Mouse (Mus musculus): Measurements from ENCODE around the gene Map3k9.

GRCm38 (mm10) chr12:81687873-81688272 lies 93.1 kb downstream of the Map3k9 start:
- no peak for TF ChIP-seq CTCF (IDR thresholded peaks at IDR 0.05; ENCODE audit: low read depth, low read length)
- TF ChIP-seq POLR2A (IDR thresholded peaks at IDR 0.05; ENCODE audit: extremely low read depth, insufficient read depth, low read length) = no peak
